Mouse (Mus musculus) heart, postnatal 0 days (tissue): ENCODE data around the gene Slc25a18. TPM values are rescaled to one million over a fixed set of nuclear protein-coding genes. Genes with fewer than 3 reads are reported as not detected.
"Not testable (repeated sequence)": the region's sequence is repeated elsewhere in the genome, so short reads cannot be mapped to it uniquely, and the experiment has no call there.

ENCODE experiments used
- ATAC-seq: fragments of 200-750 bp; cut with Nextera tagmentation; 2 replicates; pipeline ENCODE4 v1.8.0; 2017; ENCODE audit warnings: low read depth, moderate number of reproducible peaks, moderate library complexity; ENCODE audit not compliant: insufficient read depth
- DNase-seq: peaks from one replicate; pipeline ENCODE4 v3.0.0-alpha.2; 2016; ENCODE audit warnings: low spot score
- H3K27ac ChIP-seq: fragments of 300-500 bp; sonication (generic); 2 replicates; pipeline ENCODE4 v1.5.1; 2014; ENCODE audit warnings: low read depth, mild to moderate bottlenecking
- H3K27me3 ChIP-seq: fragments of 300-500 bp; sonication (generic); 2 replicates; pipeline ENCODE4 v1.6.1; 2014; ENCODE audit warnings: low read length, mixed read lengths; ENCODE audit not compliant: control insufficient read depth, insufficient read depth
- H3K36me3 ChIP-seq: fragments of 300-500 bp; sonication (generic); replicated peaks from 2 replicates; pipeline ENCODE4 v1.6.1; 2014; ENCODE audit warnings: low read length, mixed read lengths; ENCODE audit not compliant: control insufficient read depth, insufficient read depth
- H3K4me1 ChIP-seq: fragments of 300-500 bp; sonication (generic); 2 replicates; pipeline ENCODE4 v1.6.1; 2014; ENCODE audit warnings: antibody characterized with exemption; ENCODE audit not compliant: control insufficient read depth, insufficient read depth
- H3K4me2 ChIP-seq: fragments of 300-500 bp; sonication (generic); 2 replicates; pipeline ENCODE4 v1.6.1; 2014; ENCODE audit warnings: low read depth, mild to moderate bottlenecking, low read length, moderate library complexity
- H3K4me3 ChIP-seq: fragments of 300-500 bp; sonication (generic); 2 replicates; pipeline ENCODE4 v1.5.1; 2014; ENCODE audit warnings: low read depth, low read length
- H3K9ac ChIP-seq: fragments of 300-500 bp; sonication (generic); replicated peaks from 2 replicates; pipeline ENCODE4 v1.6.1; 2014; ENCODE audit warnings: low read depth, low read length, mixed read lengths
- H3K9me3 ChIP-seq: fragments of 300-500 bp; sonication (generic); replicated peaks from 2 replicates; pipeline ENCODE4 v1.6.1; 2016; ENCODE audit warnings: low read length; ENCODE audit not compliant: control insufficient read depth
- CTCF ChIP-seq: IDR thresholded peaks from 2 replicates; pipeline ENCODE4 v1.5.1; 2016; ENCODE audit warnings: antibody characterized with exemption, control low read depth, low read depth
- EP300 ChIP-seq: IDR thresholded peaks from 2 replicates; pipeline ENCODE4 v1.6.1; 2016; ENCODE audit warnings: antibody characterized with exemption, low read depth
- WGBS: fragments of 180-500 bp; shearing (Covaris S2); extraction: QIAGEN DNeasy Blood & Tissue Kit; methylation state at CpG from one replicate; pipeline ENCODE4 v1.1.7; 2014; 5-methylcytosine and 5-hydroxymethylcytosine counted together
- polyA plus RNA-seq: library from polyadenylated mRNA; unstranded; fragments of >200 nt; fragmentation: Nextera tagmentation; extraction: Ambion mirVana; gene quantifications from 2 replicates; pipeline ENCODE4 v1.2.1, GENCODE M21; 2015
- total RNA-seq: library from RNA; depleted of rRNA; stranded (reverse); fragments of >200 nt; gene quantifications from 2 replicates; pipeline ENCODE4 v1.2.3, GENCODE M21; 2014; ENCODE audit warnings: low replicate concordance

Gene Slc25a18
- total and polyA plus RNA-seq, 2 experiments from 2014 or later, result 0.26 TPM; not detected in 1

DNA sequence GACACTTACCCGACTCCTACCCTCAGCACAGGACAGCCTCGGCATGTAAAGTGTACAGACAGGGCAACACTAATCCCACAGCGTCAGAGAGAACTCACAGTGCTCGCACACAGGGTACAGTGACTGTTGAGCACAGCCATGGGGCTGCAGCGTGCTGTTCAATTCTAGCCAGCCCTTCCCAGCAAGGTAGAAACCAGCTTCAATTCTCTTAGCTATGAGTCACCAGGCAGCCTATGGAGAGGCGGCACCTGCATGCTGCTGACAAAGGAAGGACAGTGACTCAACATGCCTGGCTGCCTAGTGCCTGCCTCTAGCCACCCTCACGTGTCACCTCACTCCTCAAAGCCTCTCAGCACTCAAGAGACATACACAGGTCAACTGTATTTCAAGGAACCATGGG is 24.6 kb downstream of the Slc25a18 start:
- Histone ChIP-seq H3K9ac (no peak overlapping the region), H3K4me1 (no peaks in the 10 kb centered on the region), H3K9me3 (no peaks in the 10 kb centered on the region), H3K27me3 (no peaks in the 10 kb centered on the region), H3K36me3 (peaks cover 99% of the 10 kb centered on the region), H3K4me3 (no peak overlapping the region), H3K27ac (no peak overlapping the region), H3K4me2 (no peak overlapping the region)
- no peak for ATAC-seq
- 69% methylated on average over 7 of the region's 7 CpGs for WGBS
- TF ChIP-seq EP300 (no peak), CTCF (no peak)
- no peak for DNase-seq

DNA sequence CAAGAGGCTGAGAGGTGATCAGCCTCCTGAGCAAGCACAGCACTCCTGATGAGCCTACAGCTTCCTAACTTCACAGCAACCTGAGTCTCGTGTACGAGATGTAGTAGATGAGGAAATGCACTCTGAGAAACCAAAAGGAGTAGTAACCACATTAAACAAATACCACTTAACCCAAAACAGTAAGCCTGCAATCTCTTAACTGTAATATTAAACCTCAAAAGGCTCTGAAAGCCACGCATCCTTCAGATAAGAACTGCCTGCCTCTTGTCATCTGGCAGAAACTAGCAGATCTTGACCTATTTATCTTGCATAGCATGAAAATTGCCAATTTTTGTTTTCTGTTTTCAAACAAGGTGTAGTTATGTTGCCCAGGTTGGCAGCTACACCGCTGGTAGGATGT is 25.5 kb downstream of the Slc25a18 start:
- Histone ChIP-seq H3K27ac (no peak overlapping the region), H3K9ac (no peak overlapping the region), H3K9me3 (no peaks in the 10 kb centered on the region), H3K4me3 (no peak overlapping the region), H3K4me2 (no peak overlapping the region), H3K36me3 (peaks cover 99% of the 10 kb centered on the region), H3K4me1 (no peaks in the 10 kb centered on the region), H3K27me3 (no peaks in the 10 kb centered on the region)
- 81% methylated on average over 4 of the region's 4 CpGs for WGBS
- ATAC-seq (no peak), DNase-seq (no peak)
- TF ChIP-seq EP300 (no peak), CTCF (no peak)

DNA sequence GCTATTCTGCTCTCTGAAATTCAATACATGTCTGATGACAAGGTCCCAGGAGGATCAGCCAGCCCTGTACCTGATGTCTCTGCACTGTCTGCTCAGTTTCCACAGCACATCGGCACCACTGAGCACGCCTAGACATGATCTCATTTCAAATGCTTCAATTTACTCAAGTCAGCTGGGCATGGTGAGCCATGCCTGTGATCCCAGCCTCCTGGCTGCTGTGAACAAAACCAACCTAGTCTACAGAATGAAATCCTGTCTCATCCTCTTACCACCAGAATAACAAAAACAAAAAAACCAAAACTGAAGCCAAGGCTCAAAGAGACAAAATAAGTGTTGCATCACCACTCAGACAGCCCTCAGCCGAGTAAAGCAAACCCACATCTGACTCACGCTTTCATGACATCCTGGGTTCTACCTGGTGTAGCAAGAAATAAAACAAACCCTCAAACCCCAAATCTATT is 26.2 kb downstream of the Slc25a18 start:
- Histone ChIP-seq H3K4me1 (no peaks in the 10 kb centered on the region), H3K27ac (no peak overlapping the region), H3K4me3 (no peak overlapping the region), H3K36me3 (peaks cover 99% of the 10 kb centered on the region), H3K9ac (no peak overlapping the region), H3K4me2 (no peak overlapping the region), H3K9me3 (no peaks in the 10 kb centered on the region), H3K27me3 (no peaks in the 10 kb centered on the region)
- 87% methylated on average over 4 of the region's 4 CpGs for WGBS
- ATAC-seq (no peak), DNase-seq (no peak)
- TF ChIP-seq EP300 (no peak), CTCF (no peak)

DNA sequence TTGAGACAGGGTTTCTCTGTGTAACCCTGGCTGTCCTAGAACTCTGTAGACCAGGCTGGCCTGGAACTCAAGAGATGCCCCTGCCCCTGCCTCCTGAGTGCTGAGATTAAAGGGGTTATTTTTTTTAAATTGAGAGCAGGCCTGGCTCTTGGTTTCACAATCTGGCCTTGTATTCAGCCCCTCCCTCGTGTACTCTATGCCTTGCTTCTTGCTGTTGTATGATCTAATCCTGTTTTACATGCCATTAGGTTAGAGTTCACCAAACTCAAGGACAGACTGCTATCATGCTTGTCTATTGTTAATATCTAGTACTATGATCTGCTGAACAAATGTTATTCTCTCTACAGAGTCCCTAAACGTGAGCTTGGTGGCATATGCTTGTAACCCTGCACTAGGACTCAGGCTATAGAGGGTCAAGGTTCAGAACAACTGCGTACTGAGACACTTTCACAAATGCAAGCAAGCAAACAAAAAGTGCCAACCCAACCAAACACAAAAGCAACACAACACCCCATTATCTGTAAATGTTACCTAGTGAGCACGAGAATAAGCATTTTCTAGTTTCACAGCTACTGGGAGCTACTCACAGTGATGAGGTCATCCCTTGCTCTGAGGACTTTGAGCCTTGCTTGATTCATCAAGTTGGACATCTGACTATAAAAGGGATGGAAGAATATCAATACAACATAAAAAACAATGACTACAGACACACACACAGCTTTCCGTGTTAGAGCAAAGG is 33.8 kb downstream of the Slc25a18 start:
- DNase-seq (no peak), ATAC-seq (no peak)
- H3K9ac ChIP-seq, result no peak overlapping the region
- TF ChIP-seq EP300, result no peak
- no peak for TF ChIP-seq CTCF
- no peak overlapping the region for H3K4me3 ChIP-seq
- 75% methylated on average over 5 of the region's 5 CpGs for WGBS
- no peak overlapping the region for H3K27ac ChIP-seq
- H3K36me3 ChIP-seq, result peaks cover 84% of the 10 kb centered on the region
- H3K27me3 ChIP-seq, result no peaks in the 10 kb centered on the region
- no peak overlapping the region for H3K4me2 ChIP-seq
- no peaks in the 10 kb centered on the region for H3K9me3 ChIP-seq
- H3K4me1 ChIP-seq, result no peaks in the 10 kb centered on the region

DNA sequence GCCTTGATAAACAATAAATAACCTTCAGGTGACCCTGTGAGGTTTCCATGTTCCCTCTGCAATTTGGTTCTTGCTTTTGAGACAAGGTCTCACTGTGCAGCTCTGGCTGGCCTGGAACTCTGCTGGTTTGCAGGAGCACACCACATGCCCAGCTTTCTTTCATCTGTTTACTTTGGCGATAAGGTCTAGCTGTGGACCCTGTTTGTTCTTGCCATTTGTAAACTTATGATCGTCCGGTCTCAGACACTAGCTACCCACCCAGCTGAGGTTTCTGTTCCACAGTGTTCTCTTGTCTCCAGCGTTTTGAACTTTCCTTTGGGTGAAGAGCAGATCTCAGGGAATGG is 34.3 kb downstream of the Slc25a18 start:
- no peak overlapping the region for H3K4me3 ChIP-seq
- H3K9ac ChIP-seq, result no peak overlapping the region
- H3K27me3 ChIP-seq, result no peaks in the 10 kb centered on the region
- TF ChIP-seq CTCF (no peak), EP300 (no peak)
- DNase-seq (no peak), ATAC-seq (no peak)
- no peaks in the 10 kb centered on the region for H3K9me3 ChIP-seq
- peaks cover 79% of the 10 kb centered on the region for H3K36me3 ChIP-seq
- no peak overlapping the region for H3K4me2 ChIP-seq
- H3K27ac ChIP-seq, result no peak overlapping the region
- 89% methylated on average over 4 of the region's 4 CpGs for WGBS
- no peaks in the 10 kb centered on the region for H3K4me1 ChIP-seq

DNA sequence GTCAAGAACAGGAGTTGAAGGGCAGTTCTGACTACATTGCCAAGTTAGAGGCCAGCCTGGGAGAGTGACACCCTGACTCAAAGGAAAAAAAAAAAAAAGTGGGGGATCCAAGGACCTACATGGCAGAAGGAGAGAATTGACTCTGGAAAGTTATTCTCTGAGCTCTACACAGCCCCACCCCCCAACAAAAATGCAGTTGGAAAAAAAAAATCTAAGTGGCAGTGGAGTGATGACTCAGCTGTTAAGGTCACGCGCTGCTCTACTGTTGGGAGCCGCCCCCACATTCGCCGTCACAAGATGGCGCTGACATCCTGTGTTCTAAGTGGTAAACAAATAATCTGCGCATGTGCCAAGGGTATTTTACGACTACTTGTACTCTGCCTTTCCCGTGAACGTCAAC is 38.6 kb downstream of the Slc25a18 start:
- not testable (repeated sequence) for H3K27me3 ChIP-seq, H3K4me1 ChIP-seq, H3K27ac ChIP-seq, H3K4me3 ChIP-seq, ATAC-seq, H3K4me2 ChIP-seq, DNase-seq, H3K9me3 ChIP-seq, H3K9ac ChIP-seq
- WGBS, result 98% methylated on average over 6 of the region's 10 CpGs
- H3K36me3 ChIP-seq, result peaks cover 38% of the 10 kb centered on the region
